Mouse (Mus musculus): ENCODE results near the gene Tldc1.

DNA sequence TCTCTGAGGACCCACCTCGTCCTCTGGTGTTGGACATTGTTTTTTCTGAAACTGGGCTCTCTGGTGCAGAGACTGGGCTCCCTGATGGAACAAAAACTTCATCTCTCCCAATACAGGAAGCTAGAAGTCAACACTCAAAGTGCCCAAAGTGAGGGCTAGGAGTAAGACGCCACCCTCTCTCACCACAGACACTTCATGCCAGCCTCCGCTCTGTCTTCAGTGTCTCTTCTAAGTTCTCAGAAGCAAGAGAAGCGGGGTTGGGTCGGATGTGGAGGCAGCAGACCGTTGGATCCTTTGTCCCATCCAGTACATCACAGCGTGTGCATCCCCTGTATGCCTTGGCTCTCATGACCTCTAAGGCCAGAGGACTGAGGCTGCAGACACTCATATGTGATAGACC is 11.4 kb upstream of the Tldc1 start:
- TF ChIP-seq CTCF (IDR thresholded peaks at IDR 0.05; ENCODE audit: extremely low read depth, insufficient read depth, low read length): no peak
- TF ChIP-seq POLR2A (IDR thresholded peaks at IDR 0.05; ENCODE audit: extremely low read depth, insufficient read depth, low read length): no peak

All from cortical plate, adult 2 months (tissue).